Mouse (Mus musculus) E14TG2a.4 (cell line): ENCODE data around the gene Exosc5.

Experiments
- H3K27me3 ChIP-seq: 2 replicates; pipeline ENCODE4 v1.6.1; 2014; ENCODE audit warnings: low read length, control low read depth; ENCODE audit not compliant: insufficient read depth
- H3K36me3 ChIP-seq: 2 replicates; pipeline ENCODE4 v1.6.1; 2014; ENCODE audit warnings: low read length, control low read depth; ENCODE audit not compliant: insufficient read depth
- H3K4me1 ChIP-seq: replicated peaks from 2 replicates; pipeline ENCODE4 v1.6.1; 2014; ENCODE audit warnings: low read depth, low read length, control low read depth
- H3K4me3 ChIP-seq: replicated peaks from 2 replicates; pipeline ENCODE4 v1.5.1; 2014; ENCODE audit warnings: mild to moderate bottlenecking, low read length
- H3K9me3 ChIP-seq: 2 replicates; pipeline ENCODE4 v1.6.1; 2014; ENCODE audit warnings: low read length, control low read depth
- CTCF ChIP-seq: conservative IDR thresholded peaks from 2 replicates; pipeline ENCODE4 v1.5.1; 2014; ENCODE audit warnings: low read length
- NANOG ChIP-seq: IDR thresholded peaks from 2 replicates; pipeline ENCODE4 v1.6.1; 2014; ENCODE audit warnings: borderline replicate concordance, low read length, mixed read lengths
- POU5F1 ChIP-seq: IDR thresholded peaks from 2 replicates; pipeline ENCODE4 v1.6.1; 2014; ENCODE audit warnings: low read length, borderline replicate concordance

Gene Exosc5

GRCm38 (mm10) chr7:25618865-25619721 lies 39.9 kb upstream of the Exosc5 start, which contains the start of gene Dmac2:
Gene Dmac2, plus strand, starts transcription at chr7:25619414.
- no peaks in the 10 kb centered on the region for H3K9me3 ChIP-seq
- peak within 1 kb of the TSS; percentile 95 for H3K4me3 ChIP-seq
- peaks cover 40% of the 10 kb centered on the region for H3K36me3 ChIP-seq
- peaks cover 39% of the 10 kb centered on the region for H3K4me1 ChIP-seq
- no peak for TF ChIP-seq NANOG
- TF ChIP-seq CTCF = no peak
- no peak for TF ChIP-seq POU5F1
- H3K27me3 ChIP-seq = peaks cover 9% of the 10 kb centered on the region; the same call in 1 of the 2 replicates

- peaks cover 45% of the 10 kb centered on the region for H3K4me1 ChIP-seq
- peak overlapping the region; percentile 95 for H3K4me3 ChIP-seq
- TF ChIP-seq NANOG = no peak
- no peak for TF ChIP-seq POU5F1
- TF ChIP-seq CTCF = no peak
- no peaks in the 10 kb centered on the region for H3K9me3 ChIP-seq
- H3K36me3 ChIP-seq = peaks cover 46% of the 10 kb centered on the region
- peaks cover 9% of the 10 kb centered on the region; the same call in 1 of the 2 replicates for H3K27me3 ChIP-seq
Measured at GRCm38 (mm10) chr7:25619722-25619991, 39.3 kb upstream of the Exosc5 start.

DNA sequence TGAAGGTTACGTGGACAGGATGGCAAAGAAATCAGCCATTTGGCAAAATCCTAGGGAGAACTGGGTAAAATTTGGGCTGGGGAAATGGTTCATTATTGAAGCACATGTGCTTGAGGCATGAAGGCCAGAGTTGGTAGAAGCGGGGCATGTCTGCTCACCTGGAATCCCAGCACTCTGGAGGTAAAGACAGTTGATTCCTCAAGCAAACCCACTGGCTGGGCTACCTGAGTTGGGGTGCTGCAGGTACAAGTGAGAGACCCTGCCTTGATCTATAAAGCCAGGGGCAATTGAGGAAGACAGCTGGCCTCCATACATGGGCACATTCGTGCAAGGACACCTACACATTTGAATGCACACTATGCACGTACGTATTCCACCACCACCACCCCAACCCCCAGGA lies 38.9 kb upstream of the Exosc5 start:
- Histone ChIP-seq H3K4me1 (peaks cover 49% of the 10 kb centered on the region), H3K4me3 (peak overlapping the region; percentile 95), H3K9me3 (no peaks in the 10 kb centered on the region), H3K36me3 (peaks cover 50% of the 10 kb centered on the region), H3K27me3 (peaks cover 9% of the 10 kb centered on the region; the same call in 1 of the 2 replicates)
- TF ChIP-seq CTCF = no peak
- no peak for TF ChIP-seq POU5F1
- TF ChIP-seq NANOG = no peak

DNA sequence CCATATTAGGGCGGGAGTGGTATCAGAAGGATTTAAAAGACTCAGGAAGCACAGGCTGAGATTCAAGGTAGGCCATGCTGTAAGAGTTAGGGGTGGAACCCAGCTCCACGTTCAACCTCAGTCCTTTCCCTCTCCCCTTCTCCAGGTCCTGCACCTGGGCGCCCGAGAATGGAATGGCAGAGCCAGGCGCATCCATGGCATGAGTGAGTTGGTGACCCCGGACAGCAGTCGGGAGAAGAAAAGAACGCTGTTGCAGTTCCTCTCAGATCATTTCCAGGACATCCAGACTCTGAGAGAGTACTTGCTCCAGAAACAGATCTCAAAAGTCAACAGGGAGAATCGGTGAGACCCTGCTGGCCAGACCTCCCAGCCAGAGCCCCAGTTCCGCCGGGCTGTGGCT lies 38.2 kb upstream of the Exosc5 start:
- TF ChIP-seq NANOG (no peak), POU5F1 (no peak), CTCF (no peak)

DNA sequence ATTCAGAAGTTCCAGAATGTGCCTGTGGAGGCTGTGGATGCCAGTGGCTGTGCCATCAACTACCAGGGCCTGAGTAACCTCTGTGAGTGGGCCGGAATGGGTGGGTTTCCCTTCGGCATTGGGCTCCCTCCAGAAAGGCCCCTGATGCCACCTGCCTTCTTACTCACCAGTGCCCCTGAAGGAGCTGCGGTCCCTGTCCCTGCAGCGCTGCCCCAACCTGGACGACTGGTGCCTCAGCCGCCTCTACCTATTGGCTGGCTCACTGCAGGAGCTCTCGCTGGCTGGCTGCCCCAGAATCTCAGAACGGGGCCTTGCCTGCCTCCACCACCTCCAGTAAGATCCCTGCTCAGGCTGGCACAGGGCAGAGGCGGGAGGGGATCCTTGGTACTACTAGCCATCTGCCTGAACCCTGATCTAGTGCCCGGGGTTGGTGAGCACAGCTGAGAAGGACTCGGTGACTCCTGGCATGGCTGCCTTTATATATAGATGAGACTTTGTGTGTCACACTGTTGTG lies 35.0 kb upstream of the Exosc5 start:
- H3K4me3 ChIP-seq = no peak overlapping the region
- H3K27me3 ChIP-seq = peaks cover 3% of the 10 kb centered on the region; the same call in 1 of the 2 replicates
- H3K9me3 ChIP-seq = no peaks in the 10 kb centered on the region
- peaks cover 68% of the 10 kb centered on the region for H3K4me1 ChIP-seq
- TF ChIP-seq NANOG (no peak), POU5F1 (no peak), CTCF (no peak)
- H3K36me3 ChIP-seq = peaks cover 64% of the 10 kb centered on the region

More for the DNA sequence above, 38.2 kb upstream of the Exosc5 start:
- Histone ChIP-seq H3K9me3 (no peaks in the 10 kb centered on the region), H3K4me3 (no peak overlapping the region), H3K27me3 (peaks cover 5% of the 10 kb centered on the region; the same call in 1 of the 2 replicates), H3K4me1 (peaks cover 56% of the 10 kb centered on the region), H3K36me3 (peaks cover 56% of the 10 kb centered on the region)

DNA sequence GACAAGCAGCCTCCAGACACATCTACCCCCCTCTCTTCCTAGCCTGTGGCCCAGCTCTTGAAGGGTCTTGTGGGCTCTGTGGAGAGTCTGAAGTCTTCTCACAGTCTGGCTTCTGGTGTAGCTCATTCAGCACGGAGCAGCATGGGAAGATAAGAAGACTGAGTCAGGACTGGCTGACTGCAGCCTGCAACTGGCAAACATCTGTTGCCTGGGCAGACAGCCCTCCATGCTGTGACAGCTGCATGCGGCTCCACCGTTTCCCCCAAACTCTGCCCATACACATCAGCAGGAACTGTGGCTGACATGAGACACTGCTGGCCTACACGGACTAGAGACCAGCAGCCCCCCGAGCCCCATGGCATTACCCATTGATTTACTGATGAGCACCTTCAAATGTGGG lies 34.1 kb upstream of the Exosc5 start:
- H3K36me3 ChIP-seq = peaks cover 74% of the 10 kb centered on the region
- H3K27me3 ChIP-seq = peaks cover 3% of the 10 kb centered on the region; the same call in 1 of the 2 replicates
- H3K4me3 ChIP-seq = no peak overlapping the region
- TF ChIP-seq CTCF (no peak), POU5F1 (no peak), NANOG (no peak)
- H3K4me1 ChIP-seq = peaks cover 70% of the 10 kb centered on the region
- no peaks in the 10 kb centered on the region for H3K9me3 ChIP-seq

GRCm38 (mm10) chr7:25625594-25626250 lies 33.2 kb upstream of the Exosc5 start:
- Histone ChIP-seq H3K9me3 (no peaks in the 10 kb centered on the region), H3K27me3 (peaks cover 3% of the 10 kb centered on the region; the same call in 1 of the 2 replicates)
- TF ChIP-seq NANOG = no peak
- TF ChIP-seq POU5F1 = no peak
- peak; percentile 90 for TF ChIP-seq CTCF

DNA sequence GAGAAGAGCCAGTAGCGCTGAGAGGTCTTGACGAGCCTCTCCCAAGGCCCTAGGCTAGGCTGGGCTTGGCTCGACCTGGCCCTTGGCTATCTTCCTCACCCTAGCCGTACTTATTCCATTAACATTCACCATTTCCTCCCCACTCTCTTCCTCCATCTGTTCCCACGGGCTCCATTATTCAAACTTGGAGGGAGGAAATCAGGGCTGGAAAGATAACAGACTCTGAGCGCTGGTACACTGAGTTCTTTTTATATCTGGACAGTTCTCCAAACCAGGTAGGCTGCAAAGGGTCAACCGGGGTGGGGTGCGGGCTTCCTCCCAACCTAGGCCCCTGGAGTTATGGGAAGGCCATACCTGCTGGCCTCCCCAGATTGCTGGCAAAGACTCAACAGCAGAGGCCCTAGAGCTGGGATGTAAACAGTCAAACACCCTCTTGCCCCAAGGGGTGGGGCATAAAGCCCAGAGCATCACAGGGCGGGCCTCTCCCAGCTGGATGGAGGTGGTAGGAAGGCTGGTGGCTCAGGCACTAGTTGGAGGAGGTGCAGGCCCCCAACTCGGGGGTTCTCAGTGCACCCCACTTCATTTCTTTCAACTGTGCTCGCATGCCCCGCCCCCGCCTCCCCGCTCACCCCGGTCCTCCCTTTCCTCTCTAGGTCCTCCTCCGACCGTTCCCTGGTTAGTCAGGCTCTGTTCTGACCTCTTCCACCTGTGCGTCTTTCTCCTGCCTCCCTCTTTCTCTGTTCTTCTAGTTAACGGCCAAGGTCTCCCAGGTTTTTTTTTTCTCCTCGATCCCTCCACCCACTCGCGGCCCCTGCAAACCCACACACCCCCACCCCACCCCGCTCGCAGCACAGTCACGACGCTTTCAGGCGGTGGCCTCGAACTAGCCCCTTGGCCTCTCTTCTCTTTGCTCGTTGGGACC lies 32.2 kb upstream of the Exosc5 start, which contains the start of gene B3gnt8:
Gene B3gnt8, plus strand, starts transcription at position 146 of the 922 bp plus-strand sequence.
- H3K4me3 ChIP-seq = peak within 1 kb of the TSS; percentile 61
- TF ChIP-seq CTCF (no peak), NANOG (no peak), POU5F1 (no peak)
- H3K4me1 ChIP-seq = peaks cover 57% of the 10 kb centered on the region
- peaks cover 76% of the 10 kb centered on the region for H3K36me3 ChIP-seq
- H3K27me3 ChIP-seq = peaks cover 3% of the 10 kb centered on the region; the same call in 1 of the 2 replicates
- no peaks in the 10 kb centered on the region for H3K9me3 ChIP-seq

More at GRCm38 (mm10) chr7:25625594-25626250, 33.2 kb upstream of the Exosc5 start:
- Histone ChIP-seq H3K4me3 (no peak overlapping the region), H3K36me3 (peaks cover 76% of the 10 kb centered on the region), H3K4me1 (peaks cover 61% of the 10 kb centered on the region)
